Mouse (Mus musculus): Measurements from ENCODE around the gene Tdgf1.

DNA sequence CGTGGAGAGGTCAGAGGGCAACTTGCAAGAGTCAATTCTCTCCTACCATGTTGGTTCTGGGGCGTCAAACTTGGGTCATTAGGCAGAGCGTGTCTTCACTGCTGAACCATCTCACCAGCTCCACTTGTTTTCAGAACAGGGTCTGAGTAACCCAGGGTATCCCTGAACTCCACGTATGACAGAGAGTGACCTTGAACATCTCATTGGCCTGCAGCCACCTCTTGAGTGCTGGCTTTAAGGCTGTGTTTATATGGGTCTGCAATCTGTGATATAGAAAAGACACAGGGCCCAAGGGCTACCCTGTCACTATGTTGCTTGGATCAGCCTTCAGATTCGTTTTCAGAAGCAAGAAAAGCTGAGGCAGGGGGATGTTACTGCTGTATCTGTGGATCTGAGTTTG, 13.7 kb upstream of the Tdgf1 start:
- TF ChIP-seq POLR2A (IDR thresholded peaks at IDR 0.05; ENCODE audit: insufficient read depth, low read length) (no peak), CTCF (IDR thresholded peaks at IDR 0.05; ENCODE audit: low read depth, low read length) (no peak), EP300 (IDR thresholded peaks at IDR 0.05; ENCODE audit: insufficient read depth, low read depth, low read length) (no peak)
